Mouse (Mus musculus): ENCODE measurements around the gene Hacd1. TPM values are rescaled to one million over a fixed set of nuclear protein-coding genes. Genes with fewer than 3 reads are reported as not detected.

Hacd1 gene
- polyA plus RNA-seq, 1 experiment from 2014 or later: 39.8 TPM

DNA sequence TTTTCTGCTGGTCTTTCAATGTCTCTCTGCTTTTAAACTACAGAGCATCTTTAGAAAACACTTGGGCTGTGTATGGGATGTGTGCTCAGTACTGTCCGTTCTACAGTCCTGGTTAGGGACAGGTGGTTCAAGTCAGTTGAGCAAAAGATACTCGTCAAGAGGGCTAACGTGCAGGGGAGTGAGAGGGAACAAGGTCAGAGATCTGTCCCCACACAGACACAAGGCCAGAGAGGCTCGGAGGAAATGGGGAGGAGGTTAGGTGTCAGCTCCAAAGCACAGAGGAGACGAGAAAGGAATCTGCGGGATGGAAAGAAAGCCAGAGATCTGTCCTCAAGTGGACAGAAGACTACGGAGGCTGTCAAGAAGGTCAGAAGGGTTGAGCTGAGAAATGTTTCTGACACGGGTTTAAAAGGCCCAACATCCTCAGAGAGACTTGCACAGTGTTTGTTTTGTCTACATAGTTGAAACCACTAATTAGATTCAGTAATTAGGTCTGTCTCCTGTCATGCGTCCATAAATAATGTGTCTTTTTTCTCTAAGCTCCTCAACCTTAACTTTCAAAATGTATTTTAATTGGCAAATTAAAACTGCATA lies 12.3 kb downstream of the Hacd1 start:
- Histone ChIP-seq H3K27ac (ENCODE audit: low read depth, low read length) (no peak overlapping the region), H3K4me3 (ENCODE audit: low read depth, low read length) (no peak overlapping the region), H3K9me3 (ENCODE audit: control insufficient read depth, low read length) (no peaks in the 10 kb centered on the region), H3K4me2 (ENCODE audit: low read depth, low read length, severe bottlenecking) (no peak overlapping the region), H3K9ac (ENCODE audit: low read length) (no peak overlapping the region), H3K27me3 (ENCODE audit: control insufficient read depth, insufficient read depth, low read length) (no peaks in the 10 kb centered on the region), H3K4me1 (replicated peaks; ENCODE audit: control insufficient read depth, insufficient read depth, low read length) (no peaks in the 10 kb centered on the region), H3K36me3 (ENCODE audit: control insufficient read depth, insufficient read depth, low read length) (no peaks in the 10 kb centered on the region)
- DNase-seq (ENCODE audit: low spot score): no peak
- ATAC-seq (replicated peaks; ENCODE audit: low FRiP score): no peak
- WGBS: 50% methylated on average over 9 of the region's 9 CpGs

DNA sequence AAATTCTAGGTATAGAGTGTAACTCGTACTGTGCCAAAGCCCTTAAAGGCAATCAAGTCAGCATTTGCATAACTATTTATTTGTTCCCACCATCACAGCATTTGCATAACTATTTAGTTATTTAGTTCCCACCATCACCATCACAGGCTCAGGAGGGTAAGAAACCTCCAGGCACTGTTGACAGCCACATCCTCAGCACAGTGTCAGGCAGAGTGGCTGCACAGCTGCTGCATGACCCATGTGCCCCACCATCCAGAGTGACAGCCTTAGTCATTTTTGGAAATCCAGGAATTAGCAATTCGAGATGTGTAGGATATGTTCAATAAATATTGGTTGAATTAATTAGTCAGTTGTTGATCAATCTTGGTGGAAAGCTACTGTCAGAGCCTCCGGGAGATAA lies 12.9 kb downstream of the Hacd1 start:
- no peak overlapping the region for H3K4me2 ChIP-seq (ENCODE audit: low read depth, low read length, severe bottlenecking)
- WGBS: 84% methylated on average over 3 of the region's 3 CpGs
- H3K36me3 ChIP-seq (ENCODE audit: control insufficient read depth, insufficient read depth, low read length): no peaks in the 10 kb centered on the region
- H3K27ac ChIP-seq (ENCODE audit: low read depth, low read length): no peak overlapping the region
- no peak for ATAC-seq (replicated peaks; ENCODE audit: low FRiP score)
- H3K4me1 ChIP-seq (replicated peaks; ENCODE audit: control insufficient read depth, insufficient read depth, low read length): no peaks in the 10 kb centered on the region
- H3K9ac ChIP-seq (ENCODE audit: low read length): no peak overlapping the region
- no peak for DNase-seq (ENCODE audit: low spot score)
- no peak overlapping the region for H3K4me3 ChIP-seq (ENCODE audit: low read depth, low read length)
- H3K27me3 ChIP-seq (ENCODE audit: control insufficient read depth, insufficient read depth, low read length): no peaks in the 10 kb centered on the region
- H3K9me3 ChIP-seq (ENCODE audit: control insufficient read depth, low read length): no peaks in the 10 kb centered on the region

- Histone ChIP-seq H3K4me2 (ENCODE audit: low read depth, low read length, severe bottlenecking) (no peak overlapping the region), H3K4me1 (replicated peaks; ENCODE audit: control insufficient read depth, insufficient read depth, low read length) (no peaks in the 10 kb centered on the region), H3K9me3 (ENCODE audit: control insufficient read depth, low read length) (no peaks in the 10 kb centered on the region), H3K4me3 (ENCODE audit: low read depth, low read length) (no peak overlapping the region), H3K27me3 (ENCODE audit: control insufficient read depth, insufficient read depth, low read length) (no peaks in the 10 kb centered on the region), H3K36me3 (ENCODE audit: control insufficient read depth, insufficient read depth, low read length) (no peaks in the 10 kb centered on the region), H3K27ac (ENCODE audit: low read depth, low read length) (no peak overlapping the region), H3K9ac (ENCODE audit: low read length) (no peak overlapping the region)
- DNase-seq (ENCODE audit: low spot score): no peak
- ATAC-seq (replicated peaks; ENCODE audit: low FRiP score): no peak
- 93% methylated on average over 2 of the region's 2 CpGs for WGBS
Observed at GRCm38 (mm10) chr2:14041249-14041648, 14.7 kb downstream of the Hacd1 start.

- H3K9me3 ChIP-seq (ENCODE audit: control insufficient read depth, low read length): no peaks in the 10 kb centered on the region
- ATAC-seq (replicated peaks; ENCODE audit: low FRiP score) (no peak), DNase-seq (ENCODE audit: low spot score) (no peak)
- H3K4me2 ChIP-seq (ENCODE audit: low read depth, low read length, severe bottlenecking): no peak overlapping the region
- H3K36me3 ChIP-seq (ENCODE audit: control insufficient read depth, insufficient read depth, low read length): no peaks in the 10 kb centered on the region
- H3K27ac ChIP-seq (ENCODE audit: low read depth, low read length): no peak overlapping the region
- H3K4me3 ChIP-seq (ENCODE audit: low read depth, low read length): no peak overlapping the region
- H3K4me1 ChIP-seq (replicated peaks; ENCODE audit: control insufficient read depth, insufficient read depth, low read length): no peaks in the 10 kb centered on the region
- H3K27me3 ChIP-seq (ENCODE audit: control insufficient read depth, insufficient read depth, low read length): no peaks in the 10 kb centered on the region
- no peak overlapping the region for H3K9ac ChIP-seq (ENCODE audit: low read length)
- WGBS: 95% methylated on average over 1 of the region's 1 CpGs
Observed at GRCm38 (mm10) chr2:14019228-14019627, 36.7 kb downstream of the Hacd1 start.

GRCm38 (mm10) chr2:14005121-14005520 lies 50.8 kb downstream of the Hacd1 start:
- ATAC-seq (replicated peaks; ENCODE audit: low FRiP score): no peak
- WGBS: 88% methylated on average over 1 of the region's 1 CpGs
- Histone ChIP-seq H3K27ac (ENCODE audit: low read depth, low read length) (no peak overlapping the region), H3K4me1 (replicated peaks; ENCODE audit: control insufficient read depth, insufficient read depth, low read length) (no peaks in the 10 kb centered on the region), H3K9me3 (ENCODE audit: control insufficient read depth, low read length) (no peaks in the 10 kb centered on the region), H3K4me3 (ENCODE audit: low read depth, low read length) (no peak overlapping the region), H3K27me3 (ENCODE audit: control insufficient read depth, insufficient read depth, low read length) (no peaks in the 10 kb centered on the region), H3K9ac (ENCODE audit: low read length) (no peak overlapping the region), H3K4me2 (ENCODE audit: low read depth, low read length, severe bottlenecking) (no peak overlapping the region), H3K36me3 (ENCODE audit: control insufficient read depth, insufficient read depth, low read length) (no peaks in the 10 kb centered on the region)
- DNase-seq (ENCODE audit: low spot score): no peak

DNA sequence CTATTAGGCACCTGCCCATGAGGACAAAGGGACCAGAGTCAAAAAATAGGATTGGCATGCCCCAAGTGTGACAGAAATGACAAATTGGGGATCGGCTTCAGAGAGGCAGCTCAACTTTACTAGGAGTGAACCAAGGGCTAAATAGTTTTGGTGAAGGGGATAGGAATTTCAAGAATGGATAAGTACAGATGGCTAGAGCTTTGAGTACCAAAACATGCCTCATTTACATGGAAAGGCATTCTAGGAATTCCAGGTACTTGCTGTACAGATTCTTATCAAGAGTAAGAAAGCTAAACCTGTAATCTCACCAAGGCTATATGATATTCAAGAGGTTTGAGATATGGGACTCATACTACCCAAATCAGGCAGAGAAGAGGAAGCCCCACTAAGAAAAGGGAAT lies 95.8 kb downstream of the Hacd1 start:
- Histone ChIP-seq H3K9ac (ENCODE audit: low read length) (no peak overlapping the region), H3K4me3 (ENCODE audit: low read depth, low read length) (no peak overlapping the region), H3K27ac (ENCODE audit: low read depth, low read length) (no peak overlapping the region), H3K27me3 (ENCODE audit: control insufficient read depth, insufficient read depth, low read length) (no peaks in the 10 kb centered on the region), H3K4me2 (ENCODE audit: low read depth, low read length, severe bottlenecking) (no peak overlapping the region), H3K9me3 (ENCODE audit: control insufficient read depth, low read length) (no peaks in the 10 kb centered on the region), H3K36me3 (ENCODE audit: control insufficient read depth, insufficient read depth, low read length) (no peaks in the 10 kb centered on the region), H3K4me1 (replicated peaks; ENCODE audit: control insufficient read depth, insufficient read depth, low read length) (peaks cover 3% of the 10 kb centered on the region; the same call in 1 of the 2 replicates)
- DNase-seq (ENCODE audit: low spot score): no peak
- 83% methylated on average over 1 of the region's 1 CpGs for WGBS
- no peak for ATAC-seq (replicated peaks; ENCODE audit: low FRiP score)

DNA sequence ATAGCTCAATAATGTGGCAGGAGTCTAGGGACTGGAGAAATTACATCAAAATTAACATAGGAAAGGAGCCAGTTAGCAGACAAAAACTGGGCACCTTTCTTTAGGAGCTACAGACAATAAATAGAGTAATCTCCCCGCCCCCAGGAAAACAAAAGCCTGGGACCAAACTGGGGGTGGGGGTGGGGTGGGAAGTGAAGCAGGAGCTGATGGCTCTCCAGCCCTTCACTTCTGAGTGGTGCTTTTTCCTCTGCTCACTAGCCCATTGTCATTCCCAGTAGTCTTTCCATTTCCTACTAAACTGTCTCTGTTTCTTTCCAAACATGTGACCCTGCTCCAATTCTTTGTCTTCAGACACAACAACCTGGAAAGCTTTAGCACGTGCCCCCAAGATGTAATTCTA lies 99.5 kb downstream of the Hacd1 start:
- Histone ChIP-seq H3K4me1 (replicated peaks; ENCODE audit: control insufficient read depth, insufficient read depth, low read length) (peaks cover 3% of the 10 kb centered on the region; the same call in 1 of the 2 replicates), H3K9me3 (ENCODE audit: control insufficient read depth, low read length) (no peaks in the 10 kb centered on the region), H3K36me3 (ENCODE audit: control insufficient read depth, insufficient read depth, low read length) (no peaks in the 10 kb centered on the region), H3K4me2 (ENCODE audit: low read depth, low read length, severe bottlenecking) (no peak overlapping the region), H3K27ac (ENCODE audit: low read depth, low read length) (no peak overlapping the region), H3K9ac (ENCODE audit: low read length) (no peak overlapping the region), H3K4me3 (ENCODE audit: low read depth, low read length) (no peak overlapping the region), H3K27me3 (ENCODE audit: control insufficient read depth, insufficient read depth, low read length) (no peaks in the 10 kb centered on the region)
- 38% methylated on average over 2 of the region's 2 CpGs for WGBS
- ATAC-seq (replicated peaks; ENCODE audit: low FRiP score) (no peak), DNase-seq (ENCODE audit: low spot score) (no peak)

- Histone ChIP-seq H3K9me3 (ENCODE audit: control insufficient read depth, low read length) (no peaks in the 10 kb centered on the region), H3K4me3 (ENCODE audit: low read depth, low read length) (no peak overlapping the region), H3K9ac (ENCODE audit: low read length) (no peak overlapping the region), H3K4me2 (ENCODE audit: low read depth, low read length, severe bottlenecking) (no peak overlapping the region), H3K4me1 (replicated peaks; ENCODE audit: control insufficient read depth, insufficient read depth, low read length) (no peaks in the 10 kb centered on the region), H3K27ac (ENCODE audit: low read depth, low read length) (no peak overlapping the region), H3K27me3 (ENCODE audit: control insufficient read depth, insufficient read depth, low read length) (no peaks in the 10 kb centered on the region), H3K36me3 (ENCODE audit: control insufficient read depth, insufficient read depth, low read length) (no peaks in the 10 kb centered on the region)
- 56% methylated on average over 2 of the region's 2 CpGs for WGBS
- DNase-seq (ENCODE audit: low spot score) (no peak), ATAC-seq (replicated peaks; ENCODE audit: low FRiP score) (no peak)
Observed at GRCm38 (mm10) chr2:13938118-13938517, 117.8 kb downstream of the Hacd1 start.

- Histone ChIP-seq H3K9ac (ENCODE audit: low read length) (no peak overlapping the region), H3K27me3 (ENCODE audit: control insufficient read depth, insufficient read depth, low read length) (no peaks in the 10 kb centered on the region), H3K9me3 (ENCODE audit: control insufficient read depth, low read length) (no peaks in the 10 kb centered on the region), H3K27ac (ENCODE audit: low read depth, low read length) (no peak overlapping the region), H3K4me2 (ENCODE audit: low read depth, low read length, severe bottlenecking) (no peak overlapping the region), H3K36me3 (ENCODE audit: control insufficient read depth, insufficient read depth, low read length) (no peaks in the 10 kb centered on the region), H3K4me1 (replicated peaks; ENCODE audit: control insufficient read depth, insufficient read depth, low read length) (no peaks in the 10 kb centered on the region), H3K4me3 (ENCODE audit: low read depth, low read length) (no peak overlapping the region)
- ATAC-seq (replicated peaks; ENCODE audit: low FRiP score) (no peak), DNase-seq (ENCODE audit: low spot score) (no peak)
- WGBS: 65% methylated on average over 3 of the region's 3 CpGs
Observed at GRCm38 (mm10) chr2:13935343-13935742, 120.6 kb downstream of the Hacd1 start.
